Mouse (Mus musculus) embryonic facial prominence, embryonic 14.5 days (tissue): ENCODE data around the gene Mob2. TPM values are rescaled to one million over a fixed set of nuclear protein-coding genes. Genes with fewer than 3 reads are reported as not detected.

Source experiments
- ATAC-seq: fragments of 200-750 bp; cut with Nextera tagmentation; 2 replicates; pipeline ENCODE4 v1.8.0; 2017; ENCODE audit warnings: low read depth, moderate number of reproducible peaks, moderate TSS enrichment
- DNase-seq: peaks from one replicate; pipeline ENCODE4 v3.0.0-alpha.2; 2015; ENCODE audit warnings: low spot score
- H3K27ac ChIP-seq: fragments of 300-500 bp; sonication (generic); replicated peaks from 2 replicates; pipeline ENCODE4 v1.5.1; 2014; ENCODE audit warnings: low read depth, mild to moderate bottlenecking, low read length, moderate library complexity
- H3K27me3 ChIP-seq: fragments of 300-500 bp; sonication (generic); replicated peaks from 2 replicates; pipeline ENCODE4 v1.6.1; 2014; ENCODE audit warnings: low read length; ENCODE audit not compliant: control insufficient read depth, insufficient read depth
- H3K36me3 ChIP-seq: fragments of 300-500 bp; sonication (generic); 2 replicates; pipeline ENCODE4 v1.6.1; 2014; ENCODE audit warnings: low read length, mixed read lengths; ENCODE audit not compliant: control insufficient read depth, insufficient read depth
- H3K4me1 ChIP-seq: fragments of 300-500 bp; sonication (generic); 2 replicates; pipeline ENCODE4 v1.6.1; 2014; ENCODE audit warnings: antibody characterized with exemption, low read length; ENCODE audit not compliant: control insufficient read depth, insufficient read depth
- H3K4me2 ChIP-seq: fragments of 300-500 bp; sonication (generic); 2 replicates; pipeline ENCODE4 v1.6.1; 2014; ENCODE audit warnings: low read depth, mild to moderate bottlenecking, low read length, moderate library complexity, mixed read lengths
- H3K4me3 ChIP-seq: fragments of 300-500 bp; sonication (generic); 2 replicates; pipeline ENCODE4 v1.5.1; 2014; ENCODE audit warnings: low read depth, mild to moderate bottlenecking, low read length
- H3K9ac ChIP-seq: fragments of 300-500 bp; sonication (generic); 2 replicates; pipeline ENCODE4 v1.6.1; 2014; ENCODE audit warnings: low read depth, mild to moderate bottlenecking, low read length, moderate library complexity, mixed read lengths
- H3K9me3 ChIP-seq: fragments of 300-500 bp; sonication (generic); 2 replicates; pipeline ENCODE4 v1.6.1; 2016; ENCODE audit warnings: low read length; ENCODE audit not compliant: control insufficient read depth
- WGBS: fragments of 180-500 bp; shearing (Covaris S2); extraction: QIAGEN DNeasy Blood & Tissue Kit; methylation state at CpG from one replicate; pipeline ENCODE4 v1.1.7; 2014; 5-methylcytosine and 5-hydroxymethylcytosine counted together
- polyA plus RNA-seq: library from polyadenylated mRNA; unstranded; fragments of >200 nt; fragmentation: Nextera tagmentation; extraction: Ambion mirVana; gene quantifications from 2 replicates; pipeline ENCODE4 v1.2.1, GENCODE M21; 2014

Gene Mob2
- polyA plus RNA-seq, 1 experiment from 2014 or later = 65.8 TPM

DNA sequence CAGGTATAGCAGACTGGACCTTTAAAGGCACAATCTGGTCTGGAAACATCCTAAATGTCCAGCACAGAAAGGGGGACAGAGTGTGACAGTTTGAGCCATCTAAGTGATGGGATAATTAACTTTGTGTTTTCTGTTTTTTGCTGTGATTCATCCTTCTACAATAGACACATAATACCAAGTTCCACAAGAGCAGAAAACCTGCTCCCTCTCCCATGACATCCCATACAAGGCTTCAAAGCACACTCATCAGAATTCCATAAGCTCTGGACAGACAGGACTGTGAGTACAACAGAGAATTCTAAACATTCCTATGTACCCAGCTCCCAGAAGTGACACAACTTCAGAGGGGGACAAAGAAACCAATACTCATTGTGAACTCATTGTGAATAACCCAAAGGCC, 10.3 kb downstream of the Mob2 start:
- 0 out of 2 replicates have a peak, but pooled peaks cover 8% of the 10 kb centered on the region for H3K36me3 ChIP-seq
- no peaks in the 10 kb centered on the region for H3K9me3 ChIP-seq
- no peak overlapping the region for H3K4me3 ChIP-seq
- H3K9ac ChIP-seq = no peak overlapping the region
- DNase-seq = no peak
- H3K27me3 ChIP-seq = no peaks in the 10 kb centered on the region
- no peaks in the 10 kb centered on the region for H3K4me1 ChIP-seq
- no peak overlapping the region for H3K4me2 ChIP-seq
- no peak for ATAC-seq
- H3K27ac ChIP-seq = no peak overlapping the region

DNA sequence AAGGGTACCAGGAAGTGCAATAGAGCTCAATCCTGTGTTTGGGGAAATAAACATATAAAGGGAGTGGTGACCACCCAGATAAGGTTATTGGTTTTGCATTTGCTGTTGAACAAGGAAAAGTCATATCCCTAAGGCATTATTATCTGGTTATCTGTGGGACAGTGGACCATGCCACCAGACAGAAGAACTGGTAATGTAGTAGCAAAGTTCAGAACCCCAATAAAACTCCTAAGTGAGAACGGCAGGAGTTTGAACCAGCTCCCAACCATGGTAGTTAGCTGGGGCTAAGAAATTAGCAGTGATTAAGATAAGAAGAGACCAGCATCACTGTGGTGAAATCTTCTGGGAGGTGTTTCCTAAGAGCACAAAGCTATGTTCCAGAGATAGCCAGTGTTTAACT, 14.9 kb downstream of the Mob2 start:
- WGBS = 97% methylated on average over 1 of the region's 1 CpGs
- ATAC-seq = no peak
- no peak overlapping the region for H3K27ac ChIP-seq

DNA sequence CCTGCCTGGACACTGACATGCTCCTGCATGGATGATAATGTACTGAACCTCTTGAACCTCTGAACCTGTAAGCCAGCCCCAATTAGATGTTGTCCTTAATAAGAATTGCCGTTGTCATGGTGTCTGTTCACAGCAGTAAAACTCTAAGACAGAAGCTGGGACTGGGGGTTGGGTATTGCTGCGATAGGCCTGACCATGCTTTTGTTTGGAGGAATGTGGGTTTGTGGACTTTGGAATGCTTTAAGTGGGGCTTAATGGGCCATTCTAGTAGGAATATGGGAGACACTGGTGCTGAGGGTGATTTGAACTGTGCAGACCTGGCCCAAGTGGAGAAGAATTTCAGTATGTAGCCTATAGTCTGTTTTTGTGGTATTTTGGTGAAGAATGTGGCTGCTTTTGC, 15.5 kb downstream of the Mob2 start:
- no peak overlapping the region for H3K4me3 ChIP-seq
- no peak overlapping the region for H3K4me2 ChIP-seq
- H3K9me3 ChIP-seq = no peaks in the 10 kb centered on the region
- no peaks in the 10 kb centered on the region for H3K4me1 ChIP-seq
- DNase-seq (no peak), ATAC-seq (no peak)
- H3K27ac ChIP-seq = no peak overlapping the region
- 63% methylated on average over 2 of the region's 2 CpGs for WGBS
- H3K9ac ChIP-seq = no peak overlapping the region
- H3K36me3 ChIP-seq = no peaks in the 10 kb centered on the region
- H3K27me3 ChIP-seq = no peaks in the 10 kb centered on the region

More for the DNA sequence above, 14.9 kb downstream of the Mob2 start:
- Histone ChIP-seq H3K9ac (no peak overlapping the region), H3K27me3 (no peaks in the 10 kb centered on the region), H3K4me2 (no peak overlapping the region), H3K36me3 (no peaks in the 10 kb centered on the region), H3K9me3 (no peaks in the 10 kb centered on the region), H3K4me1 (no peaks in the 10 kb centered on the region), H3K4me3 (no peak overlapping the region)
- DNase-seq = no peak

DNA sequence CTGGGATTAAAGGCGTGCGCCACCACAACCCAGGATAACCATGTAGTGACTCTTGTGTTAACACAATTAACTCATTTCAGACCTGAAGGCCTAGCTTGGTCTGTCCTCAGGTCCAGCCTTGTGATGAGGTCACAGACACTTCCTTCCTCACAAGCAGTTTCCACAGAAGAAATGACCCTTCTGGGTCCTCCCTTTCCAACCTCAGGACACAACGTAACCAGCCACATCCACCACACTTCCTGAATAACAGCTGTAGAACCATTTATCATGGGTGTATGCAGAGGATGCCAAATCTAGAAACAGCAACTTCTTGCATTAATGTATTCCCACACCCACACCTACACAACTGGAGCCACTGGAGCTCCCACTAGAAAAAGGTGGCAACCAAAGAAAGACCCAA, 20.1 kb downstream of the Mob2 start:
- no peak overlapping the region for H3K9ac ChIP-seq
- H3K4me2 ChIP-seq = no peak overlapping the region
- no peak overlapping the region for H3K4me3 ChIP-seq
- no peaks in the 10 kb centered on the region for H3K27me3 ChIP-seq
- DNase-seq = no peak
- no peak for ATAC-seq
- no peaks in the 10 kb centered on the region for H3K36me3 ChIP-seq
- H3K9me3 ChIP-seq = no peaks in the 10 kb centered on the region
- WGBS = 91% methylated on average over 3 of the region's 3 CpGs
- no peak overlapping the region for H3K27ac ChIP-seq
- H3K4me1 ChIP-seq = no peaks in the 10 kb centered on the region

DNA sequence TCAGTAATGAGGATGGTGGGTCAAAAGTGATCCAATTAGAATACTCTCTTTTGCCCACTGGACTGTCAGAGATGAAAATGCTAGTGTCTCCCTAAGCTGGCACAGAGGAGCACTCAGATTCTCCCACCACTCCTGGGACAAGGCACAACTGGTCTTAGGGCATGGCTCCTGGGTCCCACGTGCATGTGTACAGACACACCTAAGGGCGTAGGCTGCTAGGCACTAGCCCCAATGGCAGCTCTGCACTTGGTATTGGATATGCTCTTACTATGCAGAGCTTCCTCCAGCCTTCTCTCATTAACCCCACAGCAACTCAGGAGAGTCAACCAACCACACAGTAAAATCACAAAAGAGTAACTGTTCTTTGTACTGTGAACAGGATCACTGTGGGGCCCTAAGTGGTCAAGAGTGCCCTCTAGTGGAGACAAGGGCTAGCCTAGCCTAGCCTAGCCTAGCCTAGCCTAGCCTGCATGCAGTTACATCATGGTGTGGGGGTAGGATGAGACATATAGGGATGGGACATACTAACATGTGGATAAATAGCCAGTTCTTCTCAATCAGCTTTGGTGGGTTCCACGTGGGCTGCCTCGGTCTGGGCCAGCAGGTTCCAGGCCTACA, 23.2 kb downstream of the Mob2 start:
- WGBS = 67% methylated on average over 4 of the region's 4 CpGs
- H3K4me3 ChIP-seq = no peak overlapping the region
- H3K9ac ChIP-seq = no peak overlapping the region
- H3K27ac ChIP-seq = no peak overlapping the region
- no peaks in the 10 kb centered on the region for H3K36me3 ChIP-seq
- H3K9me3 ChIP-seq = no peaks in the 10 kb centered on the region
- H3K4me1 ChIP-seq = no peaks in the 10 kb centered on the region
- H3K4me2 ChIP-seq = no peak overlapping the region
- H3K27me3 ChIP-seq = no peaks in the 10 kb centered on the region
- ATAC-seq = peak; percentile 75
- DNase-seq = peak; percentile 42

DNA sequence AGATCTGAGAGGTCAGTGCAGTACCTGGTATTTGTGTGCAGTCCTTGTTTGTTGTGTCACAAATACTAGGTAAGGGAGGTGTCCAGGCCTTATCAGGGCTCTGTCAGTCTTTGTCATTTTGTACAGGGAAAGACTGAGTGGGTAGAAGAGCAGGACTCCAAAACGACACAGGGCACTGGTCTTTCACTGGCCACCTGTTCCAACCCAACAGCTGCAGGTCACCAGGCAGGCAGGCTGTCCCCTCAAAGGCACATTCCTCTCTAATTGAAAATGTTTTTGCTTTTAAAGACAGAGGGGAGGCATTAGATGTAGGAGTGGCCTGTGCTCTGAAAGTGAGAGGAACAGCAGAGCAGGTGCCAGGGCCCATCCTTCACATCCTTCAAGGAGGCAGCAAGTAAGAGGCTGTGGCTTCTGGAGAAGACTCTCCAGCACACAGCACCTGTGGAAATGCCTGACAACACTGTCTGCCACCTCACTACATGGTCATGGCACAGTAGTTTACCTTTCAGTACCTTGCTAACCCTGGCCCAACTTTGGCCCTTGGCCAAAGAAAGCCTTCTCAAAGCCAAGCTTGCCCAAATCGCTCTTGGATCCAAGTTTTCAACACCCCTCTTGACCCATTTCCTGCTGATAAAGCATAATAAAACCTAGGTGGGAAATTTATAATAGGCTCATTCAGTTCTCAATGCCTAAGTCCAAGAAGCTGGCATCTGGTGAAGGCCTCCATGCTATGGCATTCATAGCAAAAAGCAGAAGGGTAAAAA, 25.6 kb downstream of the Mob2 start:
- ATAC-seq (peak; percentile 35; the same call in 1 of the 2 replicates), DNase-seq (peak; percentile 36)
- no peak overlapping the region for H3K9ac ChIP-seq
- 78% methylated on average over 2 of the region's 2 CpGs for WGBS
- no peaks in the 10 kb centered on the region for H3K27me3 ChIP-seq
- H3K4me2 ChIP-seq = no peak overlapping the region
- H3K27ac ChIP-seq = no peak overlapping the region
- H3K4me3 ChIP-seq = no peak overlapping the region
- no peaks in the 10 kb centered on the region for H3K9me3 ChIP-seq
- no peaks in the 10 kb centered on the region for H3K36me3 ChIP-seq
- no peaks in the 10 kb centered on the region for H3K4me1 ChIP-seq

DNA sequence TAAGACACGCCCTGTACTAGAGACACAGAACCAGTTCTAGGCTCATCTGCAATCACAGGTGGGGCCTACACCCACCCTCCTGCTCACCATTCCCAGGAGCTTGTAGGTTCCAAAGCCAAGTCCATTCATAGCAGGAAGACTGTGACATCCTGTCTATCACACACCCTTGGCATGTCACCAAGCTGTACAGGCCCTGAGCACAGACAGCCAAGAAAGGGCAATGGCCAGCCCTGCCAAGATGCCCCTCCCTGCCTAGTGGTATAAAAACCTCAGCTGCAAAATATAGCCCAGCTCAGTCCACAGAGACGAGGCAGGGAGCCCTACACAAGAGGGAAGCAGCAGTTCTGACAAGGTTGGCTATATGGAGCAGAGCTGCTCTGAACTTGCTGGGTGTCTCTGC, 26.7 kb downstream of the Mob2 start:
- DNase-seq (peak; percentile 39), ATAC-seq (0 out of 2 replicates have a peak, but pooled peaks have one; percentile 13)
- H3K27me3 ChIP-seq = no peaks in the 10 kb centered on the region
- WGBS = 78% methylated on average over 2 of the region's 2 CpGs
- H3K4me1 ChIP-seq = no peaks in the 10 kb centered on the region
- H3K27ac ChIP-seq = no peak overlapping the region
- H3K36me3 ChIP-seq = no peaks in the 10 kb centered on the region
- H3K4me2 ChIP-seq = no peak overlapping the region
- H3K9me3 ChIP-seq = no peaks in the 10 kb centered on the region
- no peak overlapping the region for H3K9ac ChIP-seq
- no peak overlapping the region for H3K4me3 ChIP-seq

DNA sequence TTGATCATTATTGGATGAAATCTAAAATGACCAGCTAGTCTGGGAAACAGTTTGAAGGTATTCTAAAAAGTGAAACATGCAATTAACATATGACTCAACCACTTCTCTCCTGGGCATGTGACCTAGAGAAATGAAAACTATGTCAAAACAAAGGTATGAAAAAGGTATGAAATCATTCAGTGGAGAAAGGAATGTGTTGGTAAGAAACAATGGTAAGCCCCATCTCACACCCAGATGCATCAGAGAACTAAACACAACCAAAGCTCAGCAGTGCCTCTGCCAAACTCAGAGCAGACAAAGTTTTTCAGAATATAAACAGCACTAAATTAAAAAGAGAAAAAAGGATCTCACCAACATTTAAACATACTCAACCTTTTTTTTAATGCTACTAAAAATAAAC, 30.8 kb downstream of the Mob2 start:
- ATAC-seq (no peak), DNase-seq (no peak)
- Histone ChIP-seq H3K27me3 (no peaks in the 10 kb centered on the region), H3K27ac (no peak overlapping the region), H3K9ac (no peak overlapping the region), H3K4me1 (peaks cover 8% of the 10 kb centered on the region), H3K4me2 (no peak overlapping the region), H3K9me3 (no peaks in the 10 kb centered on the region), H3K4me3 (no peak overlapping the region), H3K36me3 (no peaks in the 10 kb centered on the region)

DNA sequence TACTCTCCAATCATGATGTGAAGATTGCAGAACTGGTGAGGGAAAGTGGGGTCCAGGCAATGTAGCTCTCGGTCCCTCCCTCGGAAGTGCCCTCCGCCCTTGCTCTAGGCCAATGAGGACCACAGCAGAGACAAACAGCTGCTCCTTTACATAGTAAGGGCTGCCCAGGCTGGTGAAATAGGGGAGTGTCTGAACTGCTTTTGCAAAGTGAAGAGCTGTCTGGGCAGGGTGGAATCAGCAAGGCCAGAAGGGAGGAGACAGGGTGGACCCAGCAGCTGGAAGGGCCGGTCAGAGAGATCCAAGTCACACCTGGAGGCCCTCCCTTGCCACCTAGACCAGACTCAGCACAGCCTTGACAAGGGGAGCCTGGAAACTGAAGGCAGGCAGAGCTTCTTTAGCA, 34.9 kb downstream of the Mob2 start:
- ATAC-seq (peak; percentile 20; the same call in 1 of the 2 replicates), DNase-seq (no peak)
- no peaks in the 10 kb centered on the region for H3K27me3 ChIP-seq
- WGBS = 74% methylated on average over 4 of the region's 4 CpGs
- no peak overlapping the region for H3K9ac ChIP-seq
- H3K4me1 ChIP-seq = peaks cover 9% of the 10 kb centered on the region
- H3K4me3 ChIP-seq = no peak overlapping the region
- no peaks in the 10 kb centered on the region for H3K9me3 ChIP-seq
- H3K36me3 ChIP-seq = no peaks in the 10 kb centered on the region
- no peak overlapping the region for H3K4me2 ChIP-seq
- H3K27ac ChIP-seq = 0 out of 2 replicates have a peak overlapping the region, but pooled peaks have one; percentile 16
